Mouse (Mus musculus): ENCODE data around the gene Fbxo17. TPM values are rescaled to one million over a fixed set of nuclear protein-coding genes. Genes with fewer than 3 reads are reported as not detected.

Gene Fbxo17
- total and polyA plus RNA-seq, 2 experiments from 2014 or later = 5.1 to 7.8 TPM

- Histone ChIP-seq H3K27me3 (ENCODE audit: control insufficient read depth, insufficient read depth, low read length) (no peaks in the 10 kb centered on the region), H3K27ac (ENCODE audit: low read depth) (no peak overlapping the region), H3K4me1 (ENCODE audit: control insufficient read depth, insufficient read depth) (no peaks in the 10 kb centered on the region), H3K36me3 (replicated peaks; ENCODE audit: control insufficient read depth, insufficient read depth, low read length) (no peaks in the 10 kb centered on the region), H3K9ac (replicated peaks; ENCODE audit: low read depth, low read length) (no peak overlapping the region), H3K4me3 (ENCODE audit: low read depth, low read length) (no peak overlapping the region), H3K4me2 (ENCODE audit: low read depth, low read length) (no peak overlapping the region), H3K9me3 (replicated peaks; ENCODE audit: control insufficient read depth, low read length) (no peaks in the 10 kb centered on the region)
- DNase-seq (ENCODE audit: low spot score) = no peak
- no peak for TF ChIP-seq CTCF (IDR thresholded peaks at IDR 0.05; ENCODE audit: low read depth)
- no peak for TF ChIP-seq EP300 (IDR thresholded peaks at IDR 0.05; ENCODE audit: low read depth)
- no peak for ATAC-seq (ENCODE audit: insufficient read depth, low read depth)
- WGBS = 74% methylated on average over 13 of the region's 13 CpGs
Observed at GRCm38 (mm10) chr7:28676811-28677541, 39.6 kb upstream of the Fbxo17 start.

- WGBS = 91% methylated on average over 8 of the region's 8 CpGs
Observed at GRCm38 (mm10) chr7:28677624-28678023, 39.0 kb upstream of the Fbxo17 start.

GRCm38 (mm10) chr7:28691075-28691474 lies 25.5 kb upstream of the Fbxo17 start:
- DNase-seq (ENCODE audit: low spot score) (no peak), ATAC-seq (ENCODE audit: insufficient read depth, low read depth) (no peak)
- no peaks in the 10 kb centered on the region for H3K9me3 ChIP-seq (replicated peaks; ENCODE audit: control insufficient read depth, low read length)
- whole genome bisulfite sequencing = 65% methylated on average over 7 of the region's 7 CpGs
- H3K36me3 ChIP-seq (replicated peaks; ENCODE audit: control insufficient read depth, insufficient read depth, low read length) = no peaks in the 10 kb centered on the region
- no peak overlapping the region for H3K27ac ChIP-seq (ENCODE audit: low read depth)
- H3K4me1 ChIP-seq (ENCODE audit: control insufficient read depth, insufficient read depth) = no peaks in the 10 kb centered on the region
- TF ChIP-seq CTCF (IDR thresholded peaks at IDR 0.05; ENCODE audit: low read depth) (no peak), EP300 (IDR thresholded peaks at IDR 0.05; ENCODE audit: low read depth) (no peak)
- H3K9ac ChIP-seq (replicated peaks; ENCODE audit: low read depth, low read length) = no peak overlapping the region
- H3K4me3 ChIP-seq (ENCODE audit: low read depth, low read length) = no peak overlapping the region
- peaks cover 8% of the 10 kb centered on the region; the same call in 1 of the 2 replicates for H3K27me3 ChIP-seq (ENCODE audit: control insufficient read depth, insufficient read depth, low read length)
- no peak overlapping the region for H3K4me2 ChIP-seq (ENCODE audit: low read depth, low read length)

More at GRCm38 (mm10) chr7:28677624-28678023, 39.0 kb upstream of the Fbxo17 start:
- TF ChIP-seq EP300 (IDR thresholded peaks at IDR 0.05; ENCODE audit: low read depth) (no peak), CTCF (IDR thresholded peaks at IDR 0.05; ENCODE audit: low read depth) (no peak)
- no peaks in the 10 kb centered on the region for H3K4me1 ChIP-seq (ENCODE audit: control insufficient read depth, insufficient read depth)
- no peak overlapping the region for H3K9ac ChIP-seq (replicated peaks; ENCODE audit: low read depth, low read length)
- no peak overlapping the region for H3K4me3 ChIP-seq (ENCODE audit: low read depth, low read length)
- no peak overlapping the region for H3K27ac ChIP-seq (ENCODE audit: low read depth)
- no peaks in the 10 kb centered on the region for H3K9me3 ChIP-seq (replicated peaks; ENCODE audit: control insufficient read depth, low read length)
- ATAC-seq (ENCODE audit: insufficient read depth, low read depth) (no peak), DNase-seq (ENCODE audit: low spot score) (no peak)
- no peak overlapping the region for H3K4me2 ChIP-seq (ENCODE audit: low read depth, low read length)
- no peaks in the 10 kb centered on the region for H3K27me3 ChIP-seq (ENCODE audit: control insufficient read depth, insufficient read depth, low read length)
- H3K36me3 ChIP-seq (replicated peaks; ENCODE audit: control insufficient read depth, insufficient read depth, low read length) = no peaks in the 10 kb centered on the region

DNA sequence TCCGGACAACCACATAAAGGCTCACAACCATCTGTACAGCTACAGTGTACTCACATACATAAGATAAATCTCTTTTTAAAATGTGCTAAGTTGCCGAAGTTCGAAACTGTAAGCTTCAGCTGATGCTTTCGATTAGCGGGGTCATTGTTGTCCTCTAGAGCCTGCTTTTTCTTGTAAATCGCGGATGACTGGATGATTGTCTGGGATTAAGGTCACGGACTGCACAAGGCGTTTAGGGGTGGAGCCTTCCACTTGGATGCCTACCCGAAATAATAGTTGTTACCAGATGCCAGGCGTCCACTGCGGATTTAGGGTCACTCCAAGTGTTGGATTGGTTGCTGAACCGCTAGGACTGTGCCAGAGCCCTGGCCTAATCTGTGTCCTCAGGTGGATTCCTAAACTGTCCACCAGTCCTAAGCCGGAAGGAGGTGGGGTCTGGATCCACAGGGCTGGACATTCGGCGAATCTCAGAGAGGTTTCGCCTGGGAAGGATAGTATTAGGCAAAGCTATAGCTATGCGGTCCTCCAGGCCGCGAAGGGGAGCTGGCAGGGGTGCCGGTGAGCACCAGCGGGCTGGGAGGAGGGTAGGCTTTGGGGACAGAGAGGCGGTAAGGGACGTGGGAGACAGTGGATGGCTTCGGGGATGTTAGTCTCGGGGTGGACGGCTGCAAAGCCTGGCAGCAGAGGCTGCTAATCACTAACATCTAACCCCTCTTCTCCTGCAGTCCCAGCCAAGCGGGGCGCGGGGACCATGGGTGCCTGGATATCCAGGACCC lies 23.9 kb upstream of the Fbxo17 start, which contains the start of gene Fbxo27:
Gene Fbxo27 (plus strand): TSS at position 305 of the 776 bp plus-strand sequence.
- Histone ChIP-seq H3K4me3 (ENCODE audit: low read depth, low read length) (peak within 1 kb of the TSS; percentile 41), H3K36me3 (replicated peaks; ENCODE audit: control insufficient read depth, insufficient read depth, low read length) (no peaks in the 10 kb centered on the region), H3K27ac (ENCODE audit: low read depth) (no peak within 1 kb of the TSS), H3K9me3 (replicated peaks; ENCODE audit: control insufficient read depth, low read length) (no peaks in the 10 kb centered on the region), H3K9ac (replicated peaks; ENCODE audit: low read depth, low read length) (no peak within 1 kb of the TSS; the same call in 1 of the 2 replicates), H3K4me2 (ENCODE audit: low read depth, low read length) (peak within 1 kb of the TSS; percentile 68), H3K4me1 (ENCODE audit: control insufficient read depth, insufficient read depth) (no peaks in the 10 kb centered on the region), H3K27me3 (ENCODE audit: control insufficient read depth, insufficient read depth, low read length) (peaks cover 8% of the 10 kb centered on the region; the same call in 1 of the 2 replicates)
- DNase-seq (ENCODE audit: low spot score) (no peak), ATAC-seq (ENCODE audit: insufficient read depth, low read depth) (peak; percentile 42; the same call in 1 of the 2 replicates)
- 41% methylated on average over 27 of the region's 30 CpGs for WGBS
- no peak for TF ChIP-seq CTCF (IDR thresholded peaks at IDR 0.05; ENCODE audit: low read depth)
- no peak for TF ChIP-seq EP300 (IDR thresholded peaks at IDR 0.05; ENCODE audit: low read depth)

DNA sequence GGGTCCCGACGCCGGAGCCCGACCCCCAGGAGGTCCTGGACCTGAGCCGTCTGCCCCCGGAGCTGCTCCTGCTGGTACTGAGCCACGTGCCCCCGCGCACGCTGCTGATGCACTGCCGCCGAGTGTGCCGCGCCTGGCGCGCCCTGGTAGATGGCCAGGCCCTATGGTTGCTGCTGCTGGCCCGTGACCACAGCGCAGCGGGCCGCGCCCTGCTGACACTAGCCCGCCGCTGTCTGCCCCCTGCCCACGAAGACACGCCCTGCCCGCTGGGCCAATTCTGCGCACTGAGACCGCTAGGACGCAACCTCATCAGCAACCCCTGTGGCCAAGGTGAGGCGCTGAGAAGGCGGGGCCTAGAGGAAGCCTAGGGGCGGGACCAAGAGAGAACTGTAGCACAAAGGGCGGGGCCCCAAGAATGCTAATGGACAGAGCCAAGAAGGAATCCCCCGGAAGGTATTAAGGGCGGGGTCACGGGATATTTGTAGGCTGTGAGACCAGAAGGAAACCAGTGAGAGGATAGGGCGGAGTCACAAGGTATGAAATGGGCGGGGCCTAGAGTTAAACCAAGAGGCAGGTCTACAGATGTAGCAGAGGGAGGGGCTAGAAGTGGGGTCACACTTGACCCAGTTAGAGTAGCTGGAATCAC lies 23.2 kb upstream of the Fbxo17 start:
- Histone ChIP-seq H3K27me3 (ENCODE audit: control insufficient read depth, insufficient read depth, low read length) (peaks cover 8% of the 10 kb centered on the region; the same call in 1 of the 2 replicates), H3K4me3 (ENCODE audit: low read depth, low read length) (peak overlapping the region; percentile 41), H3K9ac (replicated peaks; ENCODE audit: low read depth, low read length) (no peak overlapping the region; the same call in 1 of the 2 replicates), H3K36me3 (replicated peaks; ENCODE audit: control insufficient read depth, insufficient read depth, low read length) (no peaks in the 10 kb centered on the region), H3K27ac (ENCODE audit: low read depth) (no peak overlapping the region), H3K9me3 (replicated peaks; ENCODE audit: control insufficient read depth, low read length) (no peaks in the 10 kb centered on the region), H3K4me1 (ENCODE audit: control insufficient read depth, insufficient read depth) (no peaks in the 10 kb centered on the region), H3K4me2 (ENCODE audit: low read depth, low read length) (peak overlapping the region; percentile 68)
- DNase-seq (ENCODE audit: low spot score) = peak; percentile 31
- WGBS = under 1% methylated on average over 38 of the region's 38 CpGs
- no peak for TF ChIP-seq CTCF (IDR thresholded peaks at IDR 0.05; ENCODE audit: low read depth)
- TF ChIP-seq EP300 (IDR thresholded peaks at IDR 0.05; ENCODE audit: low read depth) = no peak
- peak; percentile 70 for ATAC-seq (ENCODE audit: insufficient read depth, low read depth)
